23 mouse cellular contexts compared by ENCODE assay signal in genomic region chr12:79724875-79725274, GRCm38 (mm10).
"Had no signal": no experiment of that assay in that cellular context is flagged by ENCODE, and none has a peak within 500 bp of the region (broad histone marks: within the 10 kb centered on the region; RNA-seq: fewer than 3 reads in every experiment).

No protein-coding gene starts in this region.

- H3K9ac ChIP-seq: limb, embryonic 13.5 days; liver, embryonic 12.5 days; liver, embryonic 15.5 days; midbrain, embryonic 12.5 days; neural tube, embryonic 12.5 days had no signal

- H3K4me1 ChIP-seq: liver, embryonic 15.5 days had no signal

- H3K4me3 ChIP-seq: layer of hippocampus, adult 2 months; limb, embryonic 10.5 days; limb, embryonic 13.5 days; liver, embryonic 12.5 days; liver, embryonic 15.5 days; midbrain, embryonic 12.5 days; neural tube, embryonic 12.5 days had no signal

- H3K36me3 ChIP-seq: liver, embryonic 12.5 days; liver, embryonic 15.5 days; neural tube, embryonic 12.5 days had no signal

- DNase-seq: kidney, adult 18-20 months; kidney, adult 9 months; kidney, postnatal 14 days; kidney, postnatal 4 days; layer of hippocampus, adult 9-11 months; liver; lung, adult 18-20 months; lung, postnatal 14 days; lung, postnatal 4 days; right cerebral cortex, adult 18-20 months; right cerebral cortex, postnatal 25 days; spleen, adult 18-20 months; thymus, adult 18-20 months; thymus, postnatal 14 days; thymus, postnatal 4 days had no signal

- H3K27ac ChIP-seq: layer of hippocampus, adult 2 months; limb, embryonic 10.5 days; limb, embryonic 13.5 days; liver, embryonic 12.5 days; liver, embryonic 15.5 days; midbrain, embryonic 12.5 days; neural tube, embryonic 12.5 days had no signal

- ATAC-seq: liver, embryonic 12.5 days; midbrain, embryonic 16.5 days had no signal

- H3K27me3 ChIP-seq: limb, embryonic 13.5 days; liver, embryonic 12.5 days; liver, embryonic 15.5 days; midbrain, embryonic 12.5 days; neural tube, embryonic 12.5 days had no signal
